Mouse (Mus musculus) intestine, embryonic 15.5 days (tissue): ENCODE measurements around the gene Brd4. TPM values are rescaled to one million over a fixed set of nuclear protein-coding genes. Genes with fewer than 3 reads are reported as not detected.
A peak's percentile ranks its signal among the peaks of the same experiment; 100 is the strongest.

Source experiments
- ATAC-seq: fragments of 200-750 bp; cut with Nextera tagmentation; 2 replicates; pipeline ENCODE4 v1.8.0; 2017; ENCODE audit warnings: moderate TSS enrichment, moderate library complexity
- H3K27ac ChIP-seq: fragments of 300-500 bp; sonication (generic); 2 replicates; pipeline ENCODE4 v1.5.1; 2015; ENCODE audit warnings: mild to moderate bottlenecking, inconsistent platforms
- H3K27me3 ChIP-seq: fragments of 300-500 bp; sonication (generic); replicated peaks from 2 replicates; pipeline ENCODE4 v1.6.1; 2015; ENCODE audit warnings: inconsistent platforms
- H3K36me3 ChIP-seq: fragments of 300-500 bp; sonication (generic); 2 replicates; pipeline ENCODE4 v1.6.1; 2015; ENCODE audit warnings: inconsistent platforms
- H3K4me1 ChIP-seq: fragments of 300-500 bp; sonication (generic); replicated peaks from 2 replicates; pipeline ENCODE4 v1.6.1; 2015; ENCODE audit warnings: inconsistent platforms
- H3K4me2 ChIP-seq: fragments of 300-500 bp; sonication (generic); replicated peaks from 2 replicates; pipeline ENCODE4 v1.6.1; 2015; ENCODE audit warnings: mild to moderate bottlenecking, inconsistent platforms
- H3K4me3 ChIP-seq: fragments of 300-500 bp; sonication (generic); replicated peaks from 2 replicates; pipeline ENCODE4 v1.5.1; 2015; ENCODE audit warnings: inconsistent platforms
- H3K9ac ChIP-seq: fragments of 300-500 bp; sonication (generic); 2 replicates; pipeline ENCODE4 v1.6.1; 2015; ENCODE audit warnings: inconsistent platforms
- H3K9me3 ChIP-seq: fragments of 300-500 bp; sonication (generic); 2 replicates; pipeline ENCODE4 v1.6.1; 2016; ENCODE audit warnings: inconsistent platforms
- WGBS: fragments of 180-500 bp; shearing (Covaris S2); methylation state at CpG from one replicate; pipeline ENCODE4 v1.1.7; 2015; 5-methylcytosine and 5-hydroxymethylcytosine counted together
- polyA plus RNA-seq: library from polyadenylated mRNA; unstranded; fragments of >200 nt; fragmentation: Nextera tagmentation; extraction: Ambion mirVana; gene quantifications from 2 replicates; pipeline ENCODE4 v1.2.1, GENCODE M21; 2015

Brd4 gene
- polyA plus RNA-seq, 1 experiment from 2014 or later: 68.1 TPM

- Histone ChIP-seq H3K27ac (no peak overlapping the region), H3K4me2 (no peak overlapping the region), H3K9ac (no peak overlapping the region), H3K27me3 (no peaks in the 10 kb centered on the region), H3K36me3 (no peaks in the 10 kb centered on the region), H3K4me3 (no peak overlapping the region), H3K9me3 (no peaks in the 10 kb centered on the region), H3K4me1 (peaks cover 6% of the 10 kb centered on the region; the same call in 1 of the 2 replicates)
- 47% methylated on average over 11 of the region's 11 CpGs for WGBS
- peak; percentile 51; the same call in 1 of the 2 replicates for ATAC-seq
These were observed 104.7 kb downstream of the Brd4 start for GRCm38 (mm10) chr17:32179621-32180491.

GRCm38 (mm10) chr17:32176919-32177318, 107.6 kb downstream of the Brd4 start:
- Histone ChIP-seq H3K9ac (no peak overlapping the region), H3K4me2 (no peak overlapping the region), H3K9me3 (no peaks in the 10 kb centered on the region), H3K27ac (no peak overlapping the region), H3K36me3 (no peaks in the 10 kb centered on the region), H3K4me1 (peaks cover 8% of the 10 kb centered on the region; the same call in 1 of the 2 replicates), H3K4me3 (no peak overlapping the region), H3K27me3 (no peaks in the 10 kb centered on the region)
- ATAC-seq: no peak
- WGBS: 87% methylated on average over 4 of the region's 4 CpGs

GRCm38 (mm10) chr17:32173166-32173565, 111.4 kb downstream of the Brd4 start:
- H3K4me3 ChIP-seq: no peak overlapping the region
- ATAC-seq: 0 out of 2 replicates have a peak, but pooled peaks have one; percentile 27
- H3K9ac ChIP-seq: no peak overlapping the region
- H3K27me3 ChIP-seq: no peaks in the 10 kb centered on the region
- 0 out of 2 replicates have a peak, but pooled peaks cover 6% of the 10 kb centered on the region for H3K4me1 ChIP-seq
- 61% methylated on average over 7 of the region's 7 CpGs for WGBS
- H3K27ac ChIP-seq: no peak overlapping the region
- H3K9me3 ChIP-seq: no peaks in the 10 kb centered on the region
- H3K36me3 ChIP-seq: no peaks in the 10 kb centered on the region
- no peak overlapping the region for H3K4me2 ChIP-seq

- H3K27me3 ChIP-seq: no peaks in the 10 kb centered on the region
- 0 out of 2 replicates have a peak, but pooled peaks cover 6% of the 10 kb centered on the region for H3K4me1 ChIP-seq
- H3K9ac ChIP-seq: no peak overlapping the region
- H3K27ac ChIP-seq: no peak overlapping the region
- 80% methylated on average over 2 of the region's 2 CpGs for WGBS
- H3K4me2 ChIP-seq: no peak overlapping the region
- no peaks in the 10 kb centered on the region for H3K9me3 ChIP-seq
- H3K36me3 ChIP-seq: no peaks in the 10 kb centered on the region
- ATAC-seq: no peak
- no peak overlapping the region for H3K4me3 ChIP-seq
These were observed 112.0 kb downstream of the Brd4 start for GRCm38 (mm10) chr17:32172485-32172884.

- Histone ChIP-seq H3K27ac (no peak overlapping the region), H3K36me3 (no peaks in the 10 kb centered on the region), H3K4me3 (no peak overlapping the region), H3K9me3 (no peaks in the 10 kb centered on the region), H3K27me3 (no peaks in the 10 kb centered on the region), H3K9ac (no peak overlapping the region), H3K4me2 (no peak overlapping the region), H3K4me1 (peaks cover 21% of the 10 kb centered on the region)
- peak; percentile 65 for ATAC-seq
- WGBS: 49% methylated on average over 4 of the region's 4 CpGs
These were observed 114.8 kb downstream of the Brd4 start for GRCm38 (mm10) chr17:32169518-32170225.

- H3K4me1 ChIP-seq: peaks cover 35% of the 10 kb centered on the region
- peak within 1 kb of the TSS; percentile 82 for H3K27ac ChIP-seq
- ATAC-seq: peak; percentile 54
- no peaks in the 10 kb centered on the region for H3K36me3 ChIP-seq
- peak within 1 kb of the TSS; percentile 96 for H3K4me2 ChIP-seq
- H3K4me3 ChIP-seq: peak within 1 kb of the TSS; percentile 75
- no peaks in the 10 kb centered on the region for H3K9me3 ChIP-seq
- no peaks in the 10 kb centered on the region for H3K27me3 ChIP-seq
- H3K9ac ChIP-seq: peak within 1 kb of the TSS; percentile 77
- WGBS: under 1% methylated on average over 30 of the region's 39 CpGs
These were observed 117.8 kb downstream of the Brd4 start, which contains the start of gene Notch3 for GRCm38 (mm10) chr17:32166687-32167086. Gene Notch3, minus strand, starts transcription at chr17:32166852.

- Histone ChIP-seq H3K9me3 (no peaks in the 10 kb centered on the region), H3K4me1 (peaks cover 38% of the 10 kb centered on the region), H3K4me3 (peak overlapping the region; percentile 75), H3K4me2 (peak overlapping the region; percentile 96), H3K36me3 (no peaks in the 10 kb centered on the region), H3K27ac (peak overlapping the region; percentile 82), H3K27me3 (no peaks in the 10 kb centered on the region), H3K9ac (peak overlapping the region; percentile 77)
- ATAC-seq: peak; percentile 16
- 1% methylated on average over 38 of the region's 43 CpGs for WGBS
These were observed 118.5 kb downstream of the Brd4 start for GRCm38 (mm10) chr17:32165803-32166595.

- H3K27me3 ChIP-seq: no peaks in the 10 kb centered on the region
- 5% methylated on average over 9 of the region's 9 CpGs for WGBS
These were observed 119.2 kb downstream of the Brd4 start for GRCm38 (mm10) chr17:32165266-32165802.

GRCm38 (mm10) chr17:32164780-32165179, 119.7 kb downstream of the Brd4 start:
- Histone ChIP-seq H3K4me3 (no peak overlapping the region; the same call in 1 of the 2 replicates), H3K9me3 (no peaks in the 10 kb centered on the region), H3K9ac (no peak overlapping the region), H3K27me3 (no peaks in the 10 kb centered on the region), H3K36me3 (no peaks in the 10 kb centered on the region), H3K27ac (no peak overlapping the region), H3K4me1 (peaks cover 38% of the 10 kb centered on the region), H3K4me2 (peak overlapping the region; percentile 40)
- ATAC-seq: no peak

More at GRCm38 (mm10) chr17:32165266-32165802, 119.2 kb downstream of the Brd4 start:
- Histone ChIP-seq H3K27ac (peak overlapping the region; percentile 82), H3K9ac (peak overlapping the region; percentile 77), H3K4me2 (peak overlapping the region; percentile 96), H3K36me3 (no peaks in the 10 kb centered on the region), H3K9me3 (no peaks in the 10 kb centered on the region), H3K4me3 (peak overlapping the region; percentile 75), H3K4me1 (peaks cover 38% of the 10 kb centered on the region)
- peak; percentile 9; the same call in 1 of the 2 replicates for ATAC-seq

- Histone ChIP-seq H3K36me3 (no peaks in the 10 kb centered on the region), H3K9me3 (no peaks in the 10 kb centered on the region), H3K27me3 (no peaks in the 10 kb centered on the region), H3K4me3 (no peak overlapping the region; the same call in 1 of the 2 replicates), H3K4me2 (peak overlapping the region; percentile 40), H3K4me1 (peaks cover 35% of the 10 kb centered on the region), H3K27ac (0 out of 2 replicates have a peak overlapping the region, but pooled peaks have one; percentile 0), H3K9ac (no peak overlapping the region)
- WGBS: 49% methylated on average over 6 of the region's 6 CpGs
- ATAC-seq: no peak
These were observed 120.4 kb downstream of the Brd4 start for GRCm38 (mm10) chr17:32163910-32164650.
